ENCODE assay signal across 8 mouse cellular contexts in the genomic region with DNA sequence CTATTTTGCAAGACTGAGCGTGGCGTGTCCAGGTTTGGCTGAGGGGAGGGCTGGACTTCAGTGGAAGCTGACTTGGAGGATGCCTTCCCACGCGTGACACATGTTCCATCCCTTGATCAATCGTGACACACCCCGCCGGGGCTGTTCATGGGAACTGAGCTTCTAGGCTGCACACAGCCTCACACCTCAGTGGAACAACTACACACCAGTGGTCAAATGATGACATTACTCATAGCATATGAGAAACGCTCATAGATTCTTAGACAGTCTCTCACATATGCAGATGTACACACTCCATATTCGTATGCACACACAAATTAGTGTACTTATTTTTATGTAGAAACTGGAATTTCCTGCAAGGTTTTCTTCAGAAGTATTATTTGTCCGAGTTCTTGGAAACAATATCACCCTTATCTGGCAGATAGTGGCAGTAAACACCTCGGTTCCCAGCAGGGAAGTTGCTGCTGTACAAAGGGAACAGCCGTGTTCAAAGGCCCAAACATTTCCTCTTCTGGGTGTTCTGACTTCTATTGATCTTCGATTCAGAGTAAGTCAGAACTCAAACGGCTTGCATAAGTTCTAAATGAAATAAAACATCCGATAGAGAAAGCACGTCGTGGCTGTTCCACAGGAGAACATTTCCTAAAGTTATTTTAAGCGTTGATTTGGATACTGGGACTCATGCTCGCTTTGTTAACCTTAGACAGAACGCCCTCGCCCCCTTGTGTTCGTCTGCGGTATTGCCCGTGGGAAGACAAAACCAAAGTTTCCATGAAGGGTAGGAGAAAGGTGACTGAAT.
DNase-seq lines count a peak whose midpoint lies in the region.

No protein-coding gene starts in this region.

- no peak overlapping the region for H3K27ac ChIP-seq in hindbrain, embryonic 10.5 days

- peak; percentile 66 for DNase-seq in Muller cell, postnatal 12 days (ENCODE audit: inconsistent ontology term)
- peak; percentile 73 for DNase-seq in cerebellum, adult 9-10 months
- peak; percentile 44 to 78 for DNase-seq in frontal cortex, postnatal 10 days (ENCODE audit: low spot score in 2 of 2)
- DNase-seq in hindbrain, embryonic 10.5 days (ENCODE audit: low spot score): peak; percentile 84
- peak; percentile 56 to 85 for DNase-seq in layer of hippocampus, adult 8-10 months (ENCODE audit: low spot score in 2 of 2)
- peak; percentile 90 for DNase-seq in lung, postnatal 14 days
- peak; percentile 80 for DNase-seq in retina, postnatal 1 day
- DNase-seq in urinary bladder, adult 18-20 months (ENCODE audit: low spot score in 2 of 2): peak; percentile 73 to 89

- WGBS in hindbrain, embryonic 10.5 days: 39% methylated on average over 24 of the region's 24 CpGs

- H3K36me3 ChIP-seq in hindbrain, embryonic 10.5 days: no peaks in the 10 kb centered on the region

- H3K9me3 ChIP-seq in hindbrain, embryonic 10.5 days: no peaks in the 10 kb centered on the region

- no peak overlapping the region for H3K4me3 ChIP-seq in hindbrain, embryonic 10.5 days

- no peaks in the 10 kb centered on the region for H3K27me3 ChIP-seq in hindbrain, embryonic 10.5 days (ENCODE audit: insufficient read depth, poor library complexity, severe bottlenecking)

- H3K4me1 ChIP-seq in hindbrain, embryonic 10.5 days (replicated peaks): 0 out of 2 replicates have a peak, but pooled peaks cover 2% of the 10 kb centered on the region
